Mouse (Mus musculus): ENCODE measurements around the gene Cbx1. TPM values are rescaled to one million over a fixed set of nuclear protein-coding genes. Genes with fewer than 3 reads are reported as not detected.

Cbx1 gene
- polyA plus RNA-seq, 1 experiment = 51.4 TPM

DNA sequence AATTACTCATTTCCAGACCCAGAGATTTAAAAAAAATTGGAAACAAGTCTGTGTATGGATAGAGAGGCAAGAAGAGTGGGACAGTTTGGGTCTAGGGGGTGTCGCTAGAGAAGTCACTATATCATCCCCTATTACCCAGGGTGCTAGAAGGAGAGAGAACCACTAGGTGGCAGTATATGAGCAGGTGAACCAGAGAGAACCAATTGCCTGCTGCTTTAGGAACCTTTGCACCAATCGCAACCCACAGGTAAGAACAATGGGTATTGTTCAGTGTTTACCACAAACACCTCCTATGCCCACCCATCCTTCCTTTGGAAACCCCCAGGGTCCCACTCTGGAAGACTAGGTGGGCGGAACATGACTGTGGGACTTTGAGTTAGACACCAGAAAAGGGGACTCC is 28.9 kb upstream of the Cbx1 start:
- H3K27ac ChIP-seq (ENCODE audit: insufficient read depth, low read depth, low read length) = no peak overlapping the region
- peaks cover 15% of the 10 kb centered on the region for H3K4me1 ChIP-seq (ENCODE audit: control insufficient read depth, insufficient read depth, low read length)
- H3K4me3 ChIP-seq (ENCODE audit: insufficient read depth, low read length) = no peak overlapping the region
- TF ChIP-seq POLR2A (IDR thresholded peaks at IDR 0.05; ENCODE audit: borderline replicate concordance, low read depth, low read length) (no peak), CTCF (IDR thresholded peaks at IDR 0.05; ENCODE audit: low read depth, low read length) (peak; percentile 26; the same call in 1 of the 2 replicates)

DNA sequence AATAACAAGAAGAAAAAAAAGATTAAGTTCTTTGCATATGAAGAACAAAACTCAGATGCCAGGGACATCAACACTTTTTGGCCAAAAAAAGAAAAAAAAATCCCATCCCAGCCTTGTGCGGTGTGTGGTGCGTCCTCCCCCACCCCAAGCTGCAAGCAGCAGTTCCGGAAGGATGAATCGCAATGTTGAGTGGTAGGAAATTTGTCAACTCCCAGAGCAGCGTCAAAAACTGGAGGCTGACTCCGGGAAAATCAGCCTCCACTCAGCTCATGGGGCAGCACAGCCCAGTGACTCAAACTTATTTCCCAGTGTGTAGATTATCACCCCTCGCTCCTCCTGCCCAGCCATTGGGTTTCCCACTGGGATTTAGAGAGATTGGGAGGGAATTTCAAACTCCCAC is 26.9 kb upstream of the Cbx1 start:
- H3K4me3 ChIP-seq (ENCODE audit: insufficient read depth, low read length) = no peak overlapping the region
- H3K27ac ChIP-seq (ENCODE audit: insufficient read depth, low read depth, low read length) = no peak overlapping the region
- peaks cover 30% of the 10 kb centered on the region for H3K4me1 ChIP-seq (ENCODE audit: control insufficient read depth, insufficient read depth, low read length)
- TF ChIP-seq CTCF (IDR thresholded peaks at IDR 0.05; ENCODE audit: low read depth, low read length) (no peak), POLR2A (IDR thresholded peaks at IDR 0.05; ENCODE audit: borderline replicate concordance, low read depth, low read length) (no peak)

- H3K4me1 ChIP-seq (ENCODE audit: control insufficient read depth, insufficient read depth, low read length) = peaks cover 37% of the 10 kb centered on the region
- no peak overlapping the region for H3K4me3 ChIP-seq (ENCODE audit: insufficient read depth, low read length)
- TF ChIP-seq POLR2A (IDR thresholded peaks at IDR 0.05; ENCODE audit: borderline replicate concordance, low read depth, low read length) = no peak
- no peak for TF ChIP-seq CTCF (IDR thresholded peaks at IDR 0.05; ENCODE audit: low read depth, low read length)
- no peak overlapping the region for H3K27ac ChIP-seq (ENCODE audit: insufficient read depth, low read depth, low read length)
These were observed 26.0 kb upstream of the Cbx1 start for GRCm38 (mm10) chr11:96762742-96763470.

GRCm38 (mm10) chr11:96764511-96765350 is 24.2 kb upstream of the Cbx1 start:
- H3K4me3 ChIP-seq (ENCODE audit: insufficient read depth, low read length) = peak overlapping the region; percentile 9; the same call in 1 of the 2 replicates
- H3K27ac ChIP-seq (ENCODE audit: insufficient read depth, low read depth, low read length) = peak overlapping the region; percentile 97
- TF ChIP-seq CTCF (IDR thresholded peaks at IDR 0.05; ENCODE audit: low read depth, low read length) = no peak
- TF ChIP-seq POLR2A (IDR thresholded peaks at IDR 0.05; ENCODE audit: borderline replicate concordance, low read depth, low read length) = no peak
- H3K4me1 ChIP-seq (ENCODE audit: control insufficient read depth, insufficient read depth, low read length) = peaks cover 37% of the 10 kb centered on the region

DNA sequence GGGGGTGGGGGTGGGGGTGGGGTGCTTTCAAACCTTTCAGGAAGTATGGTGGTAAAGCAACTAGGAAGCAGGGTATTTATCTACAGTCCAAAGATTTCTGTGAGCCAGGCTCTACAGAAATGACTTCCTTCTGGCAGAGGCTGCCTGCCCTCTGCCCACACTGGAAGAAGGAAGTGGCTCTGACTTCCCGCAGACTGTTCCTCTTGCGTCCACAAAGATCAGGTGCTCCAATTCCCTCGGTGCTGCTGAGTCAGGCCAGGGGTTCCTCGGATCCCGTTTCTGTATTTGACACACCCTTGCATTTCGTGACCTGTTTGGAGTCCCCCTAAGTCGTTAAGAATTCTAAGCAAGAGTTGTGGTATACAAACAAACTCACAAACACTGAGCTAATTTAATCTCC is 23.3 kb upstream of the Cbx1 start:
- no peak for TF ChIP-seq CTCF (IDR thresholded peaks at IDR 0.05; ENCODE audit: low read depth, low read length)
- no peak for TF ChIP-seq POLR2A (IDR thresholded peaks at IDR 0.05; ENCODE audit: borderline replicate concordance, low read depth, low read length)
- Histone ChIP-seq H3K4me3 (ENCODE audit: insufficient read depth, low read length) (0 out of 2 replicates have a peak overlapping the region, but pooled peaks have one; percentile 1), H3K27ac (ENCODE audit: insufficient read depth, low read depth, low read length) (peak overlapping the region; percentile 97), H3K4me1 (ENCODE audit: control insufficient read depth, insufficient read depth, low read length) (peaks cover 37% of the 10 kb centered on the region)

DNA sequence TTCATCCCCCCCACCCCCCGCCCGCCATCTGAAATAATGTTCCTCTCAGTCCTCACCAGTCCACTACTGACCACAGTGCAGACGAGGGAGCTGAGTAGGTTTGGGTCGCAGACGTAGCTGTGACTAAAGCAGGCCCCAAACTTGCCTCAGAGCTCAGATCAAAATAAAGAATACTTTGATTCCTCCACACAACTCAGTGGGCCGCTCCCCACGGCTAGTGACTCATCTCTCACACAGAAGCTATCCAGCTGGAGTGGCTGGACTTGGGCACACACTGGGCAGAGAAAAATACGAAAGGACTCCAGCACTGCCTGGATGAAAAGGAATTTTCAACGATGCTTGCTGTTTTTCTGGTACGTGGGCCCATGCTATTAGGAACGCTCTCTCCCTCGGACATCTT is 22.4 kb upstream of the Cbx1 start:
- no peak for TF ChIP-seq POLR2A (IDR thresholded peaks at IDR 0.05; ENCODE audit: borderline replicate concordance, low read depth, low read length)
- no peak for TF ChIP-seq CTCF (IDR thresholded peaks at IDR 0.05; ENCODE audit: low read depth, low read length)
- Histone ChIP-seq H3K27ac (ENCODE audit: insufficient read depth, low read depth, low read length) (peak overlapping the region; percentile 91), H3K4me1 (ENCODE audit: control insufficient read depth, insufficient read depth, low read length) (peaks cover 37% of the 10 kb centered on the region), H3K4me3 (ENCODE audit: insufficient read depth, low read length) (no peak overlapping the region)

DNA sequence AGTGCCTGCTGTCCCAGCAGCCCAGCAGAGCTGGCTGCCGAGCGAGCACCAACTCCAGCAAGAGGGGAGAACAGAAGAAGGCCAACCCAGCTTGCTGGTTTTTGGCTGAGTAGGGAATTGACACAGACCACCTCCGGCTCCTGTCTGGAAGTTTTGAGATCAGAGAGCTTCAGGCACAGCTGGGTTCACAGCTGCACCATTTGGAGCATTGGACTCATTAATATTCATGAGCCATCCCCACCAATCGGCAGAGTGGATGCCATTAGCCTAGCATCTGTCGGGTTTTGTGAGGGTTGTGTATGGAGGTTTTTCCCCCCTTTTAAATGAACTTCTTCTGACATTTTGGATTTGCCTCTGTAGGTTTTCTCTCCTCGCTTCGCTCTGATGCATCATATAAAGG is 21.8 kb upstream of the Cbx1 start:
- Histone ChIP-seq H3K4me3 (ENCODE audit: insufficient read depth, low read length) (no peak overlapping the region), H3K27ac (ENCODE audit: insufficient read depth, low read depth, low read length) (peak overlapping the region; percentile 91), H3K4me1 (ENCODE audit: control insufficient read depth, insufficient read depth, low read length) (peaks cover 37% of the 10 kb centered on the region)
- TF ChIP-seq CTCF (IDR thresholded peaks at IDR 0.05; ENCODE audit: low read depth, low read length) (no peak), POLR2A (IDR thresholded peaks at IDR 0.05; ENCODE audit: borderline replicate concordance, low read depth, low read length) (no peak)

DNA sequence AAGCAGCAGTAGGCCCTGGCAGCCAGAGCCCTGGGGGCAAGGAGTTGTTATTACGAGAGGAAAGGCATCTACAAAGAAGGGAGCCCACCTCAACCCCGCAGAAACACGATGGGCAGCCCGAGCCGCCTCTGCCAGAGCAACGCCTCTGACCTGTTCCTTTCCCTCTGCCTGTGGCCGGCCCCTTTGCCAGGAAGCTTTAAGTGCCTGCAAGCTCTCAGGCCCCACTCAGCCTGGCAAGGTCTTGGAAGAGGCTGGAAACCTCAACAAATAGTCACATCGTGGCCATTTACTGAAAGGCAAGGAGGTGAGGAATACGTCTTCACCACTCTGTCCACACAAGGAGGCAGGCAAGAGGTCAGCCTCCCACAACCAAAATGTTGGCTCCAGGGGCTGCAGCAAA is 20.7 kb upstream of the Cbx1 start:
- Histone ChIP-seq H3K27ac (ENCODE audit: insufficient read depth, low read depth, low read length) (no peak overlapping the region), H3K4me3 (ENCODE audit: insufficient read depth, low read length) (no peak overlapping the region), H3K4me1 (ENCODE audit: control insufficient read depth, insufficient read depth, low read length) (peaks cover 40% of the 10 kb centered on the region)
- no peak for TF ChIP-seq POLR2A (IDR thresholded peaks at IDR 0.05; ENCODE audit: borderline replicate concordance, low read depth, low read length)
- TF ChIP-seq CTCF (IDR thresholded peaks at IDR 0.05; ENCODE audit: low read depth, low read length) = no peak

DNA sequence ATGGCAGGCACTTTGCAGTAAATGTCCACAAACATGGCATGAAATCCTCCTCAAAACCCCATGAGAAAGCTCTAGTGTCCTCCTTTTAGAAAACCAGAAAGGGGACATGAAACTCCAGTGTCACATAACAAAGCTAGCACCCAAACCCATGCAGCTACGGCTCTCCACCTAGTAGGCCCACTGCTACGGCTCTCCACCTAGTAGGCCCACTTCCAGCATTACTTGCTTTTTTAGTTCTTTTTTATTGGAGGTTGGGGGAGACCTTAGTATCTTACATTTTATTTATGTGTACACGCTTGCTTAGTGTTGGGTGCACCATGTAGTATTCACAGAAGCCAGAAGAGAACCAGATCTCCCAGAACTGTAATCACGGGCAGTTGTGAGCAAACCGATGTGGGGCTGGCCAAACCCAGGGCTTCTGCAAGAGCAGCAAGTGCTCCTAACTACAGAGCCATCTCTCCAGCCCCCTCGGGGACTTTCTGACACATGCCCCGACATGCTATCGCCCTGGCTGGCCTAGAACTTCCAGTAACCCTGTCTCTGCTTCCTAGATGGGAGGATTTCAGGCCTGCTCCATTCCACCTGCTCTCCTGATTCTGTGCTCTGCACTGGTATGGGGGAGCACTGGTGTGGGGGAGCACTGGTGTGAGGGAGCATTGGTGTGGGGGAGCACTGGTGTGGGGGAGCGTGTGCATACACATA is 17.5 kb upstream of the Cbx1 start:
- Histone ChIP-seq H3K4me1 (ENCODE audit: control insufficient read depth, insufficient read depth, low read length) (peaks cover 38% of the 10 kb centered on the region), H3K4me3 (ENCODE audit: insufficient read depth, low read length) (no peak overlapping the region), H3K27ac (ENCODE audit: insufficient read depth, low read depth, low read length) (no peak overlapping the region)
- TF ChIP-seq CTCF (IDR thresholded peaks at IDR 0.05; ENCODE audit: low read depth, low read length) (no peak), POLR2A (IDR thresholded peaks at IDR 0.05; ENCODE audit: borderline replicate concordance, low read depth, low read length) (no peak)

Measured in bone marrow macrophage, adult 2 months (primary cell).